Mouse (Mus musculus) urinary bladder, adult 18-20 months (tissue): ENCODE measurements around the gene Thpo.

Experiments used
- DNase-seq, 2 experiments: peaks; one replicate each; pipeline ENCODE4 v3.0.0; 2022; ENCODE audit warnings: low spot score in 2 of 2, mixed read lengths in 2 of 2

Gene Thpo

GRCm38 (mm10) chr16:20733731-20734730, at the start of gene Thpo:
Gene Thpo (minus strand): TSS chr16:20734511.
- DNase-seq: no peak

DNA sequence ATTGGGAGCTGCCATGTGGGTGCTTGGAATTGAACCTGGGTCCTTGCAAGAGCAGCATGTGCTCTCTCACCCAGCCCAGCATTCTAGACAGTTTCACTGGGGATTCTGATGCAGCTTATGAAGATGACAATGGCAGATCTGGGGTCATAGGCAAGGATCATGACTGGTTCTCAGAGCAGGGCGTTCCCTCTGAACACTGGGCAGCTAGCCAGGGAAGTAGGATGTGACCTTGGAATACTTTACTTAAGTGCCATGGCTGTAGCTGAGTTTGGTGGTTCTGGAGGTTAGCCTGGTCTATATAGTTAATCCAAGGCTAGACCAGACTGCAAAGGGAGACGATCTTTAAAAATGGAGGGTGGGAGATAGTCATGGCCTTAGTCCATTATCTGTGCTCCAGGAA, 49.6 kb upstream of the Thpo start:
- DNase-seq: no peak

GRCm38 (mm10) chr16:20781101-20781630, 46.9 kb upstream of the Thpo start:
- no peak for DNase-seq

DNA sequence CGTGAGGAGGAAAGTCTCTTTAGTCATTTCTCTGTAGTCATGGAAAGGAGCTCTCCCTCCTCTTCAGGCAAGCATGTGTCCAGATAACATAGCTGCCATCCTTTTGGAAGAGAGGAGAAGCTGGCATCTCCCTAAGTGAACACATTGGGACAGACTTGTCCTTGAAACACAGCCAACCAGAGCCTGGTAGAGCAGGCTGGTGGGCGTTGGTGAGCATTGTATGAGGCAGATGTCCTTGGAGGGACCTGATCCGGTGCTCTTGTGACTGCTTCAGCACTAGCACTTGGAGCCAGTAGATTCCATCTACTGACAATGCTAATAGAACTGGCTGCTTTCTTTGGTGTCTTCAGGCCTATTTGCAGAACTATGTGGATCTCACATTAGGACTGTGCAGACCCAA, 45.5 kb upstream of the Thpo start:
- no peak for DNase-seq

- DNase-seq: no peak
Observed at GRCm38 (mm10) chr16:20775021-20775420, 40.7 kb upstream of the Thpo start.

GRCm38 (mm10) chr16:20765244-20765643, 30.9 kb upstream of the Thpo start:
- peak in 1 of 2 experiments; percentile 15 for DNase-seq

- peak in 1 of 2 experiments; percentile 26 for DNase-seq
Observed at GRCm38 (mm10) chr16:20761681-20762080, 27.4 kb upstream of the Thpo start.

DNA sequence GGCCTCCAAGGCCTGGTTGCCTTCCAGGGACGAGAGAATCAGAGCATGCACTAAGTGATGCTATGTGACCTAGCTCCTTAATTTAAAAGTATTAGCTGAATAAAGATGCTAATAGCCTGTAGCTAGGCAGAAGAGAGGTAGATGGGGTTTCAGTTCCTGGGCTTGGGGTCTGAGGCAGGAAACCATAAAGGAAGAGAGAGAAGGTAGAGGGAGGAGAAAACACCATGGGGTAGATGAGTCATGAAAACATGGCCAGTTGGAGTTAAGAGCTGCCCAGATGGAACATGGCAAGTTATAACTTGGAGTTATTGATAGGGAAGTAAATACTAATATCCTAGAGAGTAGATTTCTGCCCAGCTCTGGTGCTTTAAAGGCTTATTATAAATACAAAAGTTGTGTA, 23.1 kb upstream of the Thpo start:
- no peak for DNase-seq

- DNase-seq: peak in 1 of 2 experiments; percentile 59
Observed at GRCm38 (mm10) chr16:20756052-20756451, 21.7 kb upstream of the Thpo start.

DNA sequence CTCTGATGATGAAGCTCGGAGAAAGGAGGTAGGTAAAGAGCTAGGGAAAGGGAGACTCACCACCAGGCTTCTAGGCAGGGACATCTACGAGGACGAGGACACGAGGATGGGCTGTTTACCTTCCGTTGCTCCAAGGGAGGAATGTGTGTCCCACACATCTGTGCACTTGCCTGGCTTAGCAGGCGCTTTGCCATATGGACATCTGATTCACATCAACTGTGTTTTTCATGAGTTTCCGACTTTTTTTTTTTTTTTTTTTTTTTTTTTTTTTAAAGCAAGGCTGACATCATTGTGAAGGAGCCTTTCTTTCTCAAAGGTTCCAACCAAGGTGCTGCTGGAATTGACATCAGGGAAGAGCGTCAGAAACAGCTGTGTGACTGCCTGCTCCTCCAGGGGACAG, 16.2 kb upstream of the Thpo start:
- no peak for DNase-seq

DNA sequence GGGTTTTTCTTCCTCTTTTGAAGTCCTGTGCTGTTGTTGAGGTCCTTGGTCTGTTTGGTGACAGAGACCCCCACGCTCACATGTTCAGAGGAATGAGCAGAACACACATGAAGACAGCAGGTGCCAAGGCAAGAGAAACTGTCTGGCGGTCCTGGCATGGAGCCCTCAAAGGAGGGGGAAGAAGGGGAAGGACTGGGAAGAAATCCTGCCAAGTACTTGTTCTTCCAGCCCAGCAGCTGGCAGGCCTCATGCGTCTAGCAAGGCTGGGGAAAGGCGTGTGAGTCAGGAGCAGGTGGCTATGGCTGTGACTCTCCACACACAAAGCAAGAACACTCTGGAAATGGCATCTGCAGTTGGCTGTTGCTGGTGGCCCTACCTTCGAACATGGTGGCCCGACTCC, 12.3 kb upstream of the Thpo start:
- DNase-seq: peak in 1 of 2 experiments; percentile 62

DNA sequence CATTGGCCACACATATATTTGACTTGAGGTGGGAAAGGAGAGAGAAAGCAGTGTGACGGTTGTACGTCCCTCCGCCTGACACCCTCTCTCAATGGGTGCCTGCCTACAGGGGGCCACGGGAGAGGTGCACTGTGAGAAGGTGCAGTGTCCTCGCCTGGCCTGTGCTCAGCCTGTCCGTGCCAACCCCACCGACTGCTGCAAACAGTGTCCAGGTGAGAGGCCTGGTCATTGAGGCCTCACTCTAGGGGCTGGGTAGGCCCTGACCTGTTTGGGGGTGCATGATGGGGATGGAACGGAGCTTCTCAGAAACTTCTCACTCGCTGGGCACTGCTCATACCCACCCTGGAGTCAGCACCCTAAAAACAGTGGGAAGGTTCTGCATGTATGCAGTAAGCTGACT, 5.5 kb upstream of the Thpo start:
- DNase-seq: no peak

DNA sequence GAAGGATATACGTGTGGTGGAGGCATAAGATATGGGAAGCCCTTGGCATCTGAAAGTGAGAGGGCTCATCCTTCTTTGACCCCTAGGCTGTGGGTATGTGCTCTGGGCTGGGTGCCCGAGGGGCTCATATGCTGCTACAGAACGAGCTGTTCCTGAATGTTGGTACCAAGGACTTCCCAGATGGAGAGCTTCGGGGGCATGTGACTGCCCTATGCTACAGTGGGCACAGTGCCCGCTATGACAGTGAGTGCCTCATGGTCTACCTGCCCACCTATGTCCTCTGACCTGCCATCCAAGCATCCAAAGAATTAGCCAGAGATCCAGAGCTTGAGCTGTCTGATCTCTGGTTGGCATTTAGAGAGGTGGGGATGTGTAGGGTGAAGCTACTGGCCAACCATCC, 2.5 kb upstream of the Thpo start:
- DNase-seq: no peak

- DNase-seq: no peak
Observed at GRCm38 (mm10) chr16:20736168-20736567, 1.9 kb upstream of the Thpo start.

- DNase-seq: no peak
Observed at GRCm38 (mm10) chr16:20735651-20736050, 1.3 kb upstream of the Thpo start.

DNA sequence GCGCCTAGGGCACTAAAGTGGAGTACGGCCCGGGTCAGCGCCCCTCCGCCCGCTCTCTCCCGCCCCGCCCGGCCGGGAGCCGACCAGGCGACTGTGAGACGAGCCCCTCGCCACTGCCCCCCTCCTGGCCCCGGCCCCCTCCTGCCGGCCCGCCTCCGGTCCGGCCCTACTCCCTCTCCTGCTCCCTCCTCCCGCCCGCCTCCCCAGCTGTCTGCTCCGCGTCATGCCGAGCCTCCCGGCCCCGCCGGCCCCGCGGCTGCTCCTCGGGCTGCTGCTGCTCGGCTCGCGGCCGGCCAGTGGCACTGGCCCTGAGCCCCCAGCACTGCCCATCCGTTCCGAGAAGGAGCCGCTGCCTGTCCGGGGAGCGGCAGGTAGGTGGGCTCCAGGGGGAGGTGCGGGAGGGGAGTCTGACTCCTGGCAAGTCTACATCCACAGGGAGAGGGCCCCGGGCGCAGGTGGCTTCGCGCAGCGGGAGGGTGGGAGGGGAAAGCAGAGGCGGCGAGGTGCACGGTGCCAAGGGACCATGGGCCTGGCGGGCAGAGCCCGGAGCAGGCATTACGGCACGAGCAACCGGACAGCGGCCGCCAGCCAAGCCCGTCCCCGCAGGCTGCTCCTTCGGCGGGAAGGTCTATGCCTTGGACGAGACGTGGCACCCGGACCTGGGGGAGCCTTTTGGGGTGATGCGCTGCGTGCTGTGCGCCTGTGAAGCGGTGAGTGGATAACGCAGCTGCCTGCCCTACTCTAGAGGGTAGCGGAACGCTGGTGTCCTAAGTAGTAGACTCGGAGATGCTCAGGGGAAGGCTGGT, 1.2 kb downstream of the Thpo start, which contains the start of gene Chrd:
TSS of gene Chrd (plus strand) at position 203 of the 806 bp plus-strand sequence.
- DNase-seq: peak; percentile 50 to 62

DNA sequence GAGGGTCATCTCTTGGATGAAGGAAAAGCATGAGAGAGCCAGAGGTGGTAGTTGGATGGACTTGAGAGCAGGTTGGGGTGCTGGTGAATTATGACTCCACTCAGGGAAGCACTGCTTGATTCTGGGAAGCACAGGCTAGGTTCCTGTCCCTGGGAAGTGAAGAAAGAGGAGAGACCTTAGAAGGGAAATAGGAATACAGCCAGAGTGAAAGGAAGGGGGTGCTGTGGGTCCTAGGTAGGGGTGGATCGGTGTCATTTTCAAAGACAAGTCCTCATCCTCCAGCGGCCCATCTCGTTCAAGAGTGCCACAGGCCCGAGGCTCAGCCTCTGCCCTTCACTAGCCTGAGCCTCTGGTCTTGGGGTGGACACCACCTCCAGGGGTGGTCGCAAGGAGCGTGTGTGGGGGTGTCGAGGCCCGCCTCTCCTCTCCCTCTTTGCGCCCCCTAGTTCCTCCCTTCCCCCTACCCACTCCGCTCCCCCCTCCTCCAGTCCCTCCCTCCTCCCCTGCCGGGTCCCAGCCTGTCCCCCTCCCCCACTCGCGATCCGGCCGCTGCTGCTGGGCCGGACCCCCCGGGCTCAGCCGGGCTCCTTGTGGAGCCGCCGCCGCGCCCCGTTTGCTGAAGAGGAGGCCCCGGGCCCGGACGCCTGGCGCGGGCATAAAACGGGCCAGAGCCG, 1.9 kb downstream of the Thpo start:
- DNase-seq: no peak

- DNase-seq: no peak
Observed at GRCm38 (mm10) chr16:20731688-20732087, 2.6 kb downstream of the Thpo start.

DNA sequence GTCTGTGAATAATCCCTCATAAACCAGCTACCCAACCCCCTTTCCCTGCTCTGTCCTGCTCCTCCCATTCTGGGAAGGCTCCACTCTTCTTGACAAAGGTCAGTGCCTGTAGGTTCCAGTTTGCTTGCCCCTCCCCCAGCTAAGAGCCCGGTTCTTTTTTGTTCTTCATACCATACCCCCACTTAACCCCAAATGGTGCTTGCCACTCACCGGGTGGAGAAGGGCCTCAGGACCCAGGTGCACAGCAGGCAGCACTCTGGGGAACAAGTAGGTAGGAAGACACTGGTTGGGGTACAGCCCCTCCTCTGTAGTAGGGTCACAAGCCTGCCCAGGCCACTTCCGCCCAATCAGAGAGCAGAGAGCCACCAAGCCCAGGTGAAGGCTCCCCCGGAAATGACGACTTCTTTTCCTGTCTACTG, 4.0 kb downstream of the Thpo start:
- DNase-seq: no peak

DNA sequence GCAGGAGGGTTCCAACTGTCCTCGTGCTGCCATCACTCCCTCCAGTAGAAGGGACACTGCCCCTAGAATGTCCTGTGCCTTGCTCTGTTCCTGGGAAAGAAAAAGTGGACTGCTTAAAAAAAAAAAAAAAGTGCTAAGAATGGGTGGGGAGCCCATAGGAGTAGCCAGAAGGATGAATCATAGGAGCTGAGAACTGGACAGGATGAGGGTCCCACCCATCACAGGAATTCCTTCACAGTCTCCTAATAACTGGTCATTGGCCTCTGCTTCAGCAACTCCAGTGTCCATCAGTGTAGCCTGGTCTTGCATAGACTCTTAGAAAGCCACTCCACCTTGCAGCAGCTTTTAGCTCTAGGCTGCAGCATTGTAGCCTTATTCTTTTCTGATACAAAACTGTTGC, 7.9 kb downstream of the Thpo start:
- DNase-seq: no peak

DNA sequence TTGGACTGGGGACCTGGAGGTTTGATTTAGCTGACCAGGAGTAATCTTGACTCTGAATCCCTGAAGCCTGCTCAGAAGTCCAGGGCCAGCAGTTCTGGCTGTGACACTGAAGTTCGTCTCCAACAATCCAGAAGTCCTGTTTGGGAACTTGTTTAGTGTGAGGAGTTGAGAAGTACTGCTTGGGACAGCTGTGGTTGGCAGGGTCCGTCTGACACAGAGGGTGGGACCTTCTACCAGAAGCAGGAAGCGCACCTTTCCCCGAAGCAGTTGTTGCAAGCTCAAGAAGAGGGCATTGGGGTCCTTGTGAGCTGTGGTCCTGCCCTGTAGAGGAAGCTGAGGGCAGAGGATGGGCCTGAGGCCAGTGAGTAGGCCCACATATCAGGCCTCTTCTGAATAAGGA, 8.6 kb downstream of the Thpo start:
- DNase-seq: no peak

- no peak for DNase-seq
Observed at GRCm38 (mm10) chr16:20725321-20725720, 9.0 kb downstream of the Thpo start.
